Mouse (Mus musculus) myocyte (in vitro differentiated cells): ENCODE measurements at regions not wholly inside any gene's neighbourhood (a gene's known extent, or its start where the extent isn't known, plus 50 kb on each side); places are given as distances from the start of the nearest gene placed in this dataset.

Experiments
- MYOG ChIP-seq, 3 experiments: IDR thresholded peaks; one replicate each; pipeline ENCODE4 v1.6.1; 2011; ENCODE audit warnings: control low read depth in 2 of 3, low read depth in 2 of 3, mild to moderate bottlenecking in 2 of 3; ENCODE audit not compliant: insufficient read length in 2 of 3, control insufficient read depth in 1 of 3, insufficient read depth in 1 of 3
- POLR2A ChIP-seq: IDR thresholded peaks from one replicate; pipeline ENCODE4 v1.6.1; 2011; ENCODE audit warnings: low read depth, mild to moderate bottlenecking, control low read depth, moderate library complexity; ENCODE audit not compliant: insufficient read length
- POLR2AphosphoS2 ChIP-seq: IDR thresholded peaks from one replicate; pipeline ENCODE4 v1.6.1; 2011; ENCODE audit warnings: low read depth, control low read depth; ENCODE audit not compliant: insufficient read length
- USF1 ChIP-seq: IDR thresholded peaks from one replicate; pipeline ENCODE4 v1.6.1; 2011; ENCODE audit warnings: low read depth, mild to moderate bottlenecking, control low read depth, moderate library complexity

DNA sequence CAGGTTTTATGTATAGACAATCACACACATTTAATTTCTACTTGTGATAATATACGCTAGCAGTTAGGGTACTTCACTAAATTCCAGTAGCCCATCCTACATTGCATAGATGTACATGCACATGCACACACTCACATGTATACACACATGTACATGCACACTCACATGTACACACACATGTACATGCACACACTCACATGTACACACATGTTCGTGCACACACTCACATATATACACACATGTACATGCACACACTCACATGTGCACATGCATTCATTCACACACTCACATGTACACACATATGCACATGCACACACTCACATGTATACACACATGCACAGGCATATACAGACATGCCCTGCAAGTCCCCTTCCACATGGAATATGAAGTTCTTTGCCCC, 326.8 kb downstream of the Tns1 start:
- no peak for TF ChIP-seq USF1
- TF ChIP-seq POLR2A, result no peak
- TF ChIP-seq MYOG (IDR thresholded peaks at IDR 0.05; ENCODE audit: control insufficient read depth in 1 of 3, insufficient read depth in 1 of 3, insufficient read length in 2 of 3, low read depth in 2 of 3), result no peak
- TF ChIP-seq POLR2AphosphoS2, result no peak
